Mouse (Mus musculus): ENCODE measurements around the gene Jkamp.

Gene Jkamp

DNA sequence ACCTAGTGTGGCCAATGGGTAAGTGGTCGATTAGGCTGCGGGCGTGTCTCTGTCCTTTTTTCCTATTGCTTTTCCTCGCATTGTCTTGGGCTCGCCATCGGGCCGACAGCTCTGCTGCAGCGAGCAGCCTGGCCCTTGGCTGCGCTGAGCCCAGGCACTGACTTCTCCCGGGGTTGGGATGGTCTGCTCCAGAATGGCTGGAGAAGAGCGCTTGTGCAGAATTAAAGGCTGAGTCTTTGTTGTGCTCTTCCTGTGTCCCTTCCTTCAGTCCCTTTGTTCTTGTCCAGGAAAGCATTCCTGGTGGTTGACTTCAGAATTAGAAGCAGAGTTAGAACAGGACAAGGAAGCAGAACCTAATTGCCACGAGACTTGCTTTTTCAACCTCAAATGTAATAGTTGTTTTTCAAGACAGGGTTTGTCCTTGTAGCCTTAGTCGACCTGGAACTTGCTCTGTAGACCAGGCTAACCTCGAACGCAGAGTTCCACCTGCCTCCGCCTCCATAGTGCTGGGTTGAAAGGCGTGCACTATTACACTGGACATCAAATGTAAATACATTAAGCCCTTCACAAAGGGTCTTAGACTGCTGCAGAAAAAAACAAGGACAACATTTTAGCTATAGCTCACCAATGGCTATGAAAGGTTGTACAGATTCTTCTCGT is 907 bp downstream of the Jkamp start:
- DNase-seq (ENCODE audit: low spot score in 2 of 2), result peak in 1 of 2 experiments; percentile 18

- no peak for DNase-seq (ENCODE audit: low spot score in 2 of 2)
These were observed 4.4 kb downstream of the Jkamp start for GRCm38 (mm10) chr12:72089802-72090201.

GRCm38 (mm10) chr12:72096966-72097365 is 11.6 kb downstream of the Jkamp start:
- no peak for DNase-seq (ENCODE audit: low spot score in 2 of 2)

DNA sequence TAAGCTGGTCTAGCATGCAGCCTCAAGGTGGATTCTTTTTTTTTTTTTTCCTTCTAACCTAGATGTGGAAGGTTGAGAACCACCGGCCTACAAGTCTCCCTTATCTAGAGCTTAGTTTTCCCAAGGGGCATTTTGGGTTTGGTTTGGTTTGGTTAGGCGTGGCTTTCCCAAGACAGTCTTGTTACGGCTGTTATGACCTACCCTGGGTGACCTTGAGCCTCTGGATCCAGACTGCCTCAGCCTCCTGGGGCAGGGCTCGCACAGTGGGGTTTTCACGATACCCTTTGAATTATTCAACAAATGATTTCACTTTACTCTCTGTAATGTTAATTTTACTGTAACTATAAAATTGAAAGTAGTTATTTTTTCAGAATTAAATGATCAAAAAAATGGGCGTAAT is 17.4 kb downstream of the Jkamp start:
- DNase-seq (ENCODE audit: low spot score in 2 of 2), result no peak

DNA sequence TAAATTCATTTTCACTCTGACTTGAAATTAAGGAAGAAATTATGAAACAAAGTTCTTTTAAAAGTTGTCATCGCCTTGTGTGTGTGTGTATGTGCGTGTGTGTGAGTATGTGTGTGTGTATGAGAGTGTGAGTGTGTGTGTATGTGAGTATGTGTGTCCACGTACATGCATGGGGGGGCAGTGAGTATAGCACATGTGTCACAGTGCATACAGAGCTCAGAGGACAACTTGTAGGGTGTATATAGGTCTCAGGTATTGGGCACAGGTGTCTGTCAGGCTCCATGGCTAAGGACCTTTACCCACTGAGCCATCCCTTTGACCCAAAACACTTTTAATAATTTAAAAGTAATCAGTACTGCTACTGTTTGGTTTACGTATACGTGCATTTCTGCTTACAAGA is 18.6 kb downstream of the Jkamp start:
- no peak for DNase-seq (ENCODE audit: low spot score in 2 of 2)

DNA sequence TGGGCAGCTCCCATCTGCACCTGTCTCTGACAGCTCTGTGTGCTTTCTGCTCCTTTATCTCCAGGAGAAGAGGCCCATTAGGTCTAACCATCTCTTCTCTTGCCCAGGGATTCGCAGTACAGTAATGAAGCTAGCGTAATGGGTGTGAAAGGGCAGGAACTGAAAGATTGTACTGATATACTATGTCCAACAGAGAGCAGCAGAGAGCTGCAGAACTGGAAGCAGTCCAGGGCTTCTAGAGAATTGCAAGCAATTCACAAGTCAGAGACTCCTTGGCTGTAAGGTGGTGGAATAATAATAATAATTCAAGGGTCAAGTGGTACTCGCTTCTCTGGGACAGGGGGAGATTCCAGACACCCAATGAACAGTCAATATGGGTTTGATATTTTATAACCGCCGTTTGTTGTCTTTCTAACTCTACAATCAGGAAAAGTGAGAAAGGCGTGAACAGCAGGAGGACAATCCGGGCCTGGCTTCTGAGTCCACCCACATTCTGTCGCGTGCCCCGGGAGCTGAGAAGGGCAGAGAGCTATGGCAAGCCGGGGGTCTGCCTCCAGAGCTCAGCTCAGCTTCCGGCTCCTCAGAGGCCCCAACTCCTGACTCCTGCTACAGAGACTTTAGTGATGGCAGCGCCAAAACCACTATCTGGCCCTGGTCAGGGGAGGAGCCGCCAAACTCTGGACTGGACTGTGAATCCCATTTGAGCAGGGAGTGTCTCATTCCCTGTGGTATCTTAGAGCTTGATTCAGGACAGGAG is 19.3 kb downstream of the Jkamp start:
- DNase-seq (ENCODE audit: low spot score in 2 of 2), result peak in 1 of 2 experiments; percentile 82

- no peak for DNase-seq (ENCODE audit: low spot score in 2 of 2)
These were observed 29.7 kb downstream of the Jkamp start for GRCm38 (mm10) chr12:72115126-72115525.

GRCm38 (mm10) chr12:72115686-72116345 is 30.4 kb downstream of the Jkamp start:
- no peak for DNase-seq (ENCODE audit: low spot score in 2 of 2)

- DNase-seq (ENCODE audit: low spot score in 2 of 2), result no peak
These were observed 43.8 kb downstream of the Jkamp start for GRCm38 (mm10) chr12:72129203-72129602.

DNA sequence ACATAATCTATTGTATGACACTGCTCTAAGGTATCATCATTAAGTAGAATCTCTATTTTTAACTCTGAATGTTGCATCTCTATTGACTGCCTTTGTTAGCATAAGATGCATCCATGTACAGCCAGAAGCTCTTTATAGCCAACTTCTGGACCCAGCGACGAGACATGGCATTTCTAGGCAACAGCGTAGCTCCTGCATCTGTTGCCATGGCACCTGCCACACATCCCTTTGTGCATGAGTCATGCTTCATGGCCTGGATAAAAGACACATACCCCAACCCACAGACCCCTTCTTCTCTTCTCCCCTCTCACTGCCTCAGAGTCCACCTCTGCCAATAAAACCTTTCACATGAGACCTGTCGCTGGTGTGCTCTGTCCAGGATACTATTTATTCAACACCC is 65.4 kb downstream of the Jkamp start:
- DNase-seq (ENCODE audit: low spot score in 2 of 2), result peak in 1 of 2 experiments; percentile 37

All from left cerebral cortex, adult 9 months (tissue).